Mouse (Mus musculus) hindbrain, embryonic 11.5 days (tissue): ENCODE results near the gene Lrrc9. TPM values are rescaled to one million over a fixed set of nuclear protein-coding genes. Genes with fewer than 3 reads are reported as not detected.

Experiments used
- ATAC-seq: fragments of 200-750 bp; cut with Nextera tagmentation; 2 replicates; pipeline ENCODE4 v1.8.0; 2017; ENCODE audit warnings: mild to moderate bottlenecking, moderate TSS enrichment, moderate library complexity; ENCODE audit not compliant: low FRiP score
- DNase-seq: peaks from one replicate; pipeline ENCODE4 v3.0.0-alpha.2; 2015; ENCODE audit warnings: low spot score
- H3K27ac ChIP-seq: fragments of 300-500 bp; sonication (generic); 2 replicates; pipeline ENCODE4 v1.5.1; 2014; ENCODE audit warnings: mild to moderate bottlenecking, low read depth, low read length
- H3K27me3 ChIP-seq: fragments of 300-500 bp; sonication (generic); 2 replicates; pipeline ENCODE4 v1.6.1; 2014; ENCODE audit warnings: mild to moderate bottlenecking, low read length, moderate library complexity, mixed read lengths; ENCODE audit not compliant: control insufficient read depth, insufficient read depth
- H3K36me3 ChIP-seq: fragments of 300-500 bp; sonication (generic); 2 replicates; pipeline ENCODE4 v1.6.1; 2014; ENCODE audit warnings: mild to moderate bottlenecking, low read length, moderate library complexity, mixed read lengths; ENCODE audit not compliant: control insufficient read depth, insufficient read depth
- H3K4me1 ChIP-seq: fragments of 300-500 bp; sonication (generic); replicated peaks from 2 replicates; pipeline ENCODE4 v1.6.1; 2014; ENCODE audit warnings: low read length, mixed read lengths; ENCODE audit not compliant: control insufficient read depth, insufficient read depth
- H3K4me2 ChIP-seq: fragments of 300-500 bp; sonication (generic); replicated peaks from 2 replicates; pipeline ENCODE4 v1.6.1; 2014; ENCODE audit warnings: mild to moderate bottlenecking, low read depth, low read length
- H3K4me3 ChIP-seq: fragments of 300-500 bp; sonication (generic); 2 replicates; pipeline ENCODE4 v1.5.1; 2014; ENCODE audit warnings: low read depth, low read length
- H3K9ac ChIP-seq: fragments of 300-500 bp; sonication (generic); 2 replicates; pipeline ENCODE4 v1.6.1; 2014; ENCODE audit warnings: low read depth, low read length
- H3K9me3 ChIP-seq: fragments of 300-500 bp; sonication (generic); 2 replicates; pipeline ENCODE4 v1.6.1; 2016; ENCODE audit warnings: low read length; ENCODE audit not compliant: control insufficient read depth
- WGBS: fragments of 180-500 bp; shearing (Covaris S2); extraction: QIAGEN DNeasy Blood & Tissue Kit; methylation state at CpG from one replicate; pipeline ENCODE4 v1.1.7; 2014; 5-methylcytosine and 5-hydroxymethylcytosine counted together
- polyA plus RNA-seq: library from polyadenylated mRNA; unstranded; fragments of >200 nt; fragmentation: Nextera tagmentation; extraction: Ambion mirVana; gene quantifications from 2 replicates; pipeline ENCODE4 v1.2.1, GENCODE M21; 2014

Lrrc9 gene
- polyA plus RNA-seq, 1 experiment from 2014 or later = 2.4 TPM

- Histone ChIP-seq H3K9ac (no peak overlapping the region), H3K4me2 (no peak overlapping the region), H3K36me3 (no peaks in the 10 kb centered on the region), H3K4me1 (no peaks in the 10 kb centered on the region), H3K27me3 (no peaks in the 10 kb centered on the region), H3K4me3 (no peak overlapping the region), H3K27ac (no peak overlapping the region), H3K9me3 (no peaks in the 10 kb centered on the region)
- DNase-seq (peak; percentile 83), ATAC-seq (no peak)
- WGBS = 48% methylated on average over 5 of the region's 5 CpGs
Observed at GRCm38 (mm10) chr12:72461894-72462530, 20.3 kb downstream of the Lrrc9 start.

- no peaks in the 10 kb centered on the region for H3K27me3 ChIP-seq
- DNase-seq (no peak), ATAC-seq (no peak)
- no peak overlapping the region for H3K27ac ChIP-seq
- no peaks in the 10 kb centered on the region for H3K9me3 ChIP-seq
- 91% methylated on average over 5 of the region's 5 CpGs for WGBS
- no peaks in the 10 kb centered on the region for H3K4me1 ChIP-seq
- no peaks in the 10 kb centered on the region for H3K36me3 ChIP-seq
- H3K9ac ChIP-seq = no peak overlapping the region
- H3K4me3 ChIP-seq = no peak overlapping the region
- H3K4me2 ChIP-seq = no peak overlapping the region
Observed at GRCm38 (mm10) chr12:72465826-72466501, 24.3 kb downstream of the Lrrc9 start.

- WGBS = 83% methylated on average over 1 of the region's 1 CpGs
- no peak overlapping the region for H3K4me3 ChIP-seq
- no peaks in the 10 kb centered on the region for H3K27me3 ChIP-seq
Observed at GRCm38 (mm10) chr12:72467269-72467668, 25.6 kb downstream of the Lrrc9 start.

GRCm38 (mm10) chr12:72467789-72468188, 26.1 kb downstream of the Lrrc9 start:
- DNase-seq (no peak), ATAC-seq (no peak)
- no peaks in the 10 kb centered on the region for H3K36me3 ChIP-seq
- H3K9ac ChIP-seq = no peak overlapping the region
- no peak overlapping the region for H3K27ac ChIP-seq
- WGBS = 86% methylated on average over 4 of the region's 4 CpGs
- H3K4me3 ChIP-seq = no peak overlapping the region
- H3K27me3 ChIP-seq = no peaks in the 10 kb centered on the region
- H3K9me3 ChIP-seq = no peaks in the 10 kb centered on the region
- no peaks in the 10 kb centered on the region for H3K4me1 ChIP-seq
- no peak overlapping the region for H3K4me2 ChIP-seq

More at GRCm38 (mm10) chr12:72467269-72467668, 25.6 kb downstream of the Lrrc9 start:
- DNase-seq (no peak), ATAC-seq (no peak)
- Histone ChIP-seq H3K36me3 (no peaks in the 10 kb centered on the region), H3K4me1 (no peaks in the 10 kb centered on the region), H3K9me3 (no peaks in the 10 kb centered on the region), H3K4me2 (no peak overlapping the region), H3K9ac (no peak overlapping the region), H3K27ac (no peak overlapping the region)

- no peaks in the 10 kb centered on the region for H3K36me3 ChIP-seq
- H3K27ac ChIP-seq = no peak overlapping the region
- ATAC-seq (no peak), DNase-seq (no peak)
- H3K9me3 ChIP-seq = no peaks in the 10 kb centered on the region
- H3K4me3 ChIP-seq = no peak overlapping the region
- H3K9ac ChIP-seq = no peak overlapping the region
- WGBS = 80% methylated on average over 2 of the region's 2 CpGs
- no peaks in the 10 kb centered on the region for H3K27me3 ChIP-seq
- no peak overlapping the region for H3K4me2 ChIP-seq
- H3K4me1 ChIP-seq = no peaks in the 10 kb centered on the region
Observed at GRCm38 (mm10) chr12:72476773-72477450, 35.2 kb downstream of the Lrrc9 start.

GRCm38 (mm10) chr12:72482226-72482625, 40.6 kb downstream of the Lrrc9 start:
- no peaks in the 10 kb centered on the region for H3K4me1 ChIP-seq
- no peak overlapping the region for H3K4me3 ChIP-seq
- H3K4me2 ChIP-seq = no peak overlapping the region
- H3K9ac ChIP-seq = no peak overlapping the region
- H3K36me3 ChIP-seq = no peaks in the 10 kb centered on the region
- H3K9me3 ChIP-seq = no peaks in the 10 kb centered on the region
- H3K27me3 ChIP-seq = no peaks in the 10 kb centered on the region
- H3K27ac ChIP-seq = no peak overlapping the region
- no peak for DNase-seq
- no peak for ATAC-seq

GRCm38 (mm10) chr12:72484872-72485271, 43.2 kb downstream of the Lrrc9 start:
- Histone ChIP-seq H3K9me3 (no peaks in the 10 kb centered on the region), H3K27ac (no peak overlapping the region), H3K4me3 (no peak overlapping the region), H3K4me2 (no peak overlapping the region), H3K4me1 (no peaks in the 10 kb centered on the region), H3K27me3 (no peaks in the 10 kb centered on the region), H3K9ac (no peak overlapping the region), H3K36me3 (no peaks in the 10 kb centered on the region)
- DNase-seq (no peak), ATAC-seq (no peak)

GRCm38 (mm10) chr12:72487498-72487897, 45.8 kb downstream of the Lrrc9 start:
- no peak for ATAC-seq
- 81% methylated on average over 3 of the region's 3 CpGs for WGBS
- Histone ChIP-seq H3K27me3 (no peaks in the 10 kb centered on the region), H3K9ac (no peak overlapping the region), H3K27ac (no peak overlapping the region), H3K9me3 (no peaks in the 10 kb centered on the region), H3K36me3 (no peaks in the 10 kb centered on the region), H3K4me1 (no peaks in the 10 kb centered on the region), H3K4me2 (no peak overlapping the region), H3K4me3 (no peak overlapping the region)
- DNase-seq = no peak

GRCm38 (mm10) chr12:72489995-72490394, 48.3 kb downstream of the Lrrc9 start:
- no peak overlapping the region for H3K4me3 ChIP-seq
- no peaks in the 10 kb centered on the region for H3K9me3 ChIP-seq
- H3K36me3 ChIP-seq = no peaks in the 10 kb centered on the region
- no peaks in the 10 kb centered on the region for H3K4me1 ChIP-seq
- H3K4me2 ChIP-seq = no peak overlapping the region
- H3K27ac ChIP-seq = no peak overlapping the region
- H3K9ac ChIP-seq = no peak overlapping the region
- no peaks in the 10 kb centered on the region for H3K27me3 ChIP-seq
- DNase-seq (no peak), ATAC-seq (no peak)
- 88% methylated on average over 3 of the region's 3 CpGs for WGBS
